ENCODE assay signal across 26 mouse cellular contexts in the genomic region with DNA sequence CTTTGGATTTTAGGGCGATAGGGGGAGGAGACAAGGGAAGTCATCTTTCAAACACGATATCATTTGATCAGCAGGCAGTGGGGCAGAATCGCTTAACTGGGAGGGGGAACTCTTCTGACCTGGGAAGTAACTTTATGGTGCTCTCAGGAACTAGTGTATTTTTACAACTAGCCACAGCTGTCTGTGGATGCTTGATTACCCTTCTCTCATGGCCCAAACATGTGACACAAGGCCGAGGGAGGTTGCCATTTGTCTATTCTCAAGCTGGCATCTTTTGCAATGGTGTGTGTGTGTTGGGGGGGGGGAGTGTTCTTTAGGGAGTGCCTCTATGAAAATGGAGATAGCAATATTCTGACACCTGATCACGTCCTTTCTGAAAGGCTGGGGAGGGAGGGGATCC.
"Had no signal": no experiment of that assay in that cellular context is flagged by ENCODE, and none has a peak within 500 bp of the region (broad histone marks: within the 10 kb centered on the region; RNA-seq: fewer than 3 reads in every experiment).

No protein-coding gene starts in this region.

- H3K4me2 ChIP-seq: heart, embryonic 11.5 days; heart, embryonic 13.5 days; heart, embryonic 15.5 days; hindbrain, embryonic 13.5 days; hindbrain, embryonic 15.5 days; limb, embryonic 12.5 days; liver, embryonic 11.5 days; liver, embryonic 13.5 days; liver, embryonic 15.5 days had no signal

- ATAC-seq: forebrain, postnatal 0 days; hindbrain, postnatal 0 days; intestine, embryonic 16.5 days; liver, postnatal 0 days had no signal

- DNase-seq: forebrain, postnatal 0 days; gastrocnemius, postnatal 14 days; gastrocnemius, postnatal 36 days; heart, adult 11 months; heart, adult 2 months; heart, postnatal 14 days; heart, postnatal 36 days; kidney, adult 18-20 months; kidney, adult 8-10 months; kidney, postnatal 10 days; layer of hippocampus, adult 9-11 months; layer of hippocampus, postnatal 36 days; liver; liver, embryonic 13.5 days; liver, postnatal 0 days had no signal

- H3K4me3 ChIP-seq: heart, adult 2 months; heart, embryonic 13.5 days; heart, embryonic 15.5 days; hindbrain, embryonic 13.5 days; hindbrain, embryonic 15.5 days; limb, embryonic 10.5 days; limb, embryonic 12.5 days; liver, embryonic 13.5 days; liver, embryonic 15.5 days had no signal

- H3K9ac ChIP-seq: forebrain, postnatal 0 days; heart, embryonic 13.5 days; heart, embryonic 15.5 days; hindbrain, embryonic 13.5 days; hindbrain, embryonic 15.5 days; limb, embryonic 12.5 days; liver, embryonic 13.5 days; liver, embryonic 15.5 days; liver, postnatal 0 days had no signal

- H3K36me3 ChIP-seq: heart, embryonic 13.5 days; heart, embryonic 15.5 days; hindbrain, embryonic 13.5 days; hindbrain, embryonic 15.5 days; limb, embryonic 10.5 days; limb, embryonic 12.5 days; liver, embryonic 13.5 days; liver, embryonic 15.5 days had no signal

- H3K27me3 ChIP-seq: heart, embryonic 13.5 days; heart, embryonic 15.5 days; hindbrain, embryonic 13.5 days; hindbrain, embryonic 15.5 days; limb, embryonic 12.5 days; liver, embryonic 13.5 days; liver, embryonic 15.5 days had no signal

- H3K4me1 ChIP-seq: heart, embryonic 13.5 days; heart, embryonic 15.5 days; limb, embryonic 12.5 days; liver, embryonic 13.5 days; liver, embryonic 15.5 days had no signal

- H3K9me3 ChIP-seq: heart, embryonic 15.5 days; hindbrain, embryonic 13.5 days; hindbrain, embryonic 15.5 days; limb, embryonic 10.5 days; limb, embryonic 12.5 days; liver, embryonic 13.5 days; liver, embryonic 15.5 days had no signal

- H3K27ac ChIP-seq: heart, adult 2 months; heart, embryonic 13.5 days; heart, embryonic 15.5 days; hindbrain, embryonic 13.5 days; hindbrain, embryonic 15.5 days; hindbrain, postnatal 0 days; limb, embryonic 10.5 days; limb, embryonic 12.5 days; liver, embryonic 13.5 days; liver, embryonic 15.5 days had no signal
